Mouse (Mus musculus) adrenal gland, postnatal 36 days (tissue): ENCODE data around the gene Adcy9. TPM values are rescaled to one million over a fixed set of nuclear protein-coding genes. Genes with fewer than 3 reads are reported as not detected.

Experiments used
- DNase-seq, 2 experiments: peaks; one replicate each; pipeline ENCODE4 v3.0.0; 2021; ENCODE audit warnings: mixed read lengths in 1 of 2
- total RNA-seq, 2 experiments: library from RNA; stranded (reverse); gene quantifications; 2 replicates each; pipeline ENCODE4 v1.2.3; 2021

Gene Adcy9
- total RNA-seq, 2 experiments from 2014 or later = 55.5 to 76.6 TPM

DNA sequence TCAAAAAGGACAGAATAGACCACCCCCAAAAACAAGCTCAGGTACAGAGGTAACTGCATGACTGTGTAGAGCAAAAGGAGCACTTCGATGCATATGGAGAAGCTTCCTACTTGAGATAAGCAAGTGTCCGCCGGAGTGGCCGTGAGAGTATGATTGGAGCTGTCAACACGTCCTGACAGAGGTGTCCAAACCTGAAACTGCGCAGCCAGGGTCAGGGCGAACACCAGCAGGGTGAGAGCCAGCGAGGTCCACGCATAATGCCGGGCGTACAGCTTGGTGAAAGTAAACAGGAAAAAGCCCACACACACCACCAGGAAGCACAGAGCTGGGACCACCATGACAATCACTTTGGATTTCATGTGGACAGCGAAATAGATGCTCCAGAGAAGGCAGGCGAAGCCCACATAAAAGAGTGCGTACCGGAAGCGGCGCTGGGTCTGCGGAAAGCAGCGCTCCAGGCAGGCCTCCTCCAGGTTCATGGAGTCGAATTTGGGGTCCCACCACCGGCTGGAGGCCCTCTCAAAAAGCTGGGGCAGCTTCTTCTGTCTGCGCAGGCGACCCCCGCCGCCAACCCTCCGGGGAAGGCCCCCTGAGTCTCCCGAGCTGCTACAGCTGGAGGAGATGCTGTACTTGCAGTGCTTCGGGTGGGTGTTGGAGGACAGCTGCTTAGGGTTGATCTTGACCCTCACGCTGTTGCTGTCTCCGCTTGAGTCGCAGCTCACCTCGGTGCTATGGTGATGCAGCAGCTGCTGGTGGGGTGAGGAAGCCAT is 1.3 kb downstream of the Adcy9 start:
- DNase-seq = no peak

DNA sequence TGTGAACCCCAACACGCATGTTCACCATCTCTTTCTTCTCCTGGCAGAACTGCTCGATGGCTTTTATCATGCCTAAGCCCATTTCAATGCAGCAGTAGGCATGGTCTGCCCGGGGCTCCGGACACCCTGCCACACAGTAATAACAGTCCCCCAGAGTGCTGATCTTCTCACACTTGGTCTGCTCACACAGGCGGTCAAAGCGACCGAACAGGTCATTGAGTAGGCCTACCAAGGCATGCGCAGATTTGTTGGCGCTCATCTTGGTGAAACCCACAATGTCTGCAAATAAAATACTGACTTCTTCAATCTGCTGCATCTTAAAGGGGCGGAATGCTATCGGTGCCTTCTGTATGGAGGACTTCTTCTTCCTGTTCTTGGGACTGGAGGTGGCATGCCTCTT is 2.2 kb downstream of the Adcy9 start:
- no peak for DNase-seq

DNA sequence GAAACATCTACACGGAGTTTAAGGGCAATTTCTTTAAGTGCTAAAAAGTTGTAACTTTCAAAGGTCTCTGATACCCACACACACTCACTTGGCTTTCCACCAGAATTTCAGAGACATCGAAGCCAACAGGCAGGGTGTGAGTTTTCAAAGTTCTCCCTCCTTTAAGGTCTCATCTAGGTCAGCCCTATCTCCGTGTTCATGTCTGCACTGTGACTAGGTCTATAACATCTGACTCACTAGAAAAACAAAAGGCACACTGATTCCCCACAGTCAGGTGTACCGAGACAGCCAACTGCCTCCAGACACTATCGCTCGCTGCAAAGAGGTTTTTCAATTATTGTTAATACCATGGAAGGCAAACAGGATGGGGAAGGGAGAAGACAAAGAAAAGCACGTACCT is 2.8 kb downstream of the Adcy9 start:
- no peak for DNase-seq

DNA sequence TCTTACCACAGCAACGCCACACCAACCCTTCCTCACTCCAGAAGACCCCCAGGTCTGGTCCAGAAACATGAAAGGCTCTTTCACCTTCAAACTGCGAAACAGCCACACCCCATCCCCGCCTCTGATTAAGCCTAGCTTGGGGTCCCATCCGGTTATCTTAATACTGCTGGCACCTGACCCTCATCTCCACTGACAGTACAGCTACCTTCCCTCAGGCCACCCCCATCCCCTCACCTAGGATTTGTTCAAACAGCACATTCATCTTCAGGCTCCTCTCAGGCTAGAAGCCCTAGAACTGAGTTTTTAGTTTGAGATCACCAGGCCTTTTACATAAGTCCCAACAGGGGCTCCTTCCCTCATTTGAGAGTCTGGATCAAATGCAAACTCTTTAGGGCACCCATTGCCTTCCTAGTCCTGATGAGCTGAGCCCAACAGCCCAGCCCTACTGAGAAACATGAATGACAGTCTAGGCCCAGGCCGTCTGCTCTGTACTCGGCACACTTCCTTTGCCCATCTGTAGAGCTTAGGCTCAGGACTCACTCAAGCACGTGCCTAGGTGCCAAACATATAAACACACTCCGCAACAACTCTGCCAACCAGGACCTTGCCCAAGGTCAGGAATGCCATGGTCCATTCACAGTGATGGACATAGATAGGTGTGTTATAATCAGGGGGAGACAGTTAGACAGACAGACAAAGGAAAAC is 5.3 kb downstream of the Adcy9 start:
- no peak for DNase-seq

DNA sequence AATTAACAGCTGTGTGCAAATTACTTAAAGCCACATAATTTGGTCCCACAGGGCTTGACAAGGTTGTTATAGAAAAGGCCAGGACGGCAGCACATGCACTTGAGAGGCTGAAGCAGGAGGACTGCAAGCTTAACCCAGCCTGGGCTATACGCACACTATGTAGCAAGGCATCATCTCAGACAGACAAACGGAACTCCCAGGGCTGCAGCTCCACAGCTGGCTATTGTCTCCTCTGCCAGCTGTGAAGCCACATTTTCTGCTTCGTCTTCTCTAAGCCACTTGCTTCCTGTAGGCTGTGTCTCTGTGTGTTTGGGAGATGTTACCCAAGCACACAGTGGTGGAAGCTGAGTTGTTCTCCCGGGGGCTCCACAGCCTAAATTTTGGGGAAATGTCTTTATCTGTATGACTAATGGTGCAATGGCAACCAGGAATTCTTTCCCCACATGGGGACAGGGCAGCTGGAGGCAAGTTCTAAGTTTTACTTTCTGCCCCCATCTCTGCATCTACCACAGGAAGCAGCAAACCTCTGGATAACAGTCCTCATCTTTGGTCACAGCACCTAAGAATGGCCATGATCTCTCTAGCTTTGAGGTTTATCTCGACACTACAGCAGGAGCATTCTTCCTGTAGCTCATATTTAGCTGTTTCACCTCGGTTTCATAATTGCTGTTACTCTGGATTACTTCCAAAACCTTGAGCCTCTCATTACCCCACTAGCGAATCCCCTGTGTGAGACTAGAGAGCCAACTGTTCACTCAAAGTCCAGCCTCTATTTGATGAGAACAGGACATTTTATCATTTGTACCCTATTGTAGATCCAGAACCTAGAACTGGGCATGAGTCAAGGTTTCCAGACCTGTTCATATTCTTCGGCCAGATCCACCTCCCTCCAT is 6.1 kb downstream of the Adcy9 start:
- no peak for DNase-seq

DNA sequence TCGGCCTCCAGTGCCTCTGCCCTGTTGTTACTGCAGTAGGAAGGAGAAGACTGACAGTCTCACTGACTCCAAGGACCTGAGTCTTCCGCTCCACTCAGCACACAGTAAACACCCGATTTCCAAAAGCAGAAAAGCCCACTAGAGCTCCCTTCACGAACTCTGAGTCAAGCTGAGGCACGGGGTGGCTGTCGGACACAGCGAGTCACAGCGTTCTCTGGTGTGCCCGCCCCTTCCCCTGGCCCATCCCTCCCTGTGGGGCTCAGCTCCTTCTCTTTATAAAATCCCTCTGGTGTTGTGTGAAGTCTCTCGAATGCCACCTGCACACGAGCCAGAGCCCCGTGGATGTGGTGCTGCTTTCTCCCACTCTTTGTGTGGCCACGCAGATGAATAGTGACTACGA is 7.0 kb downstream of the Adcy9 start:
- DNase-seq = peak; percentile 46 to 61

DNA sequence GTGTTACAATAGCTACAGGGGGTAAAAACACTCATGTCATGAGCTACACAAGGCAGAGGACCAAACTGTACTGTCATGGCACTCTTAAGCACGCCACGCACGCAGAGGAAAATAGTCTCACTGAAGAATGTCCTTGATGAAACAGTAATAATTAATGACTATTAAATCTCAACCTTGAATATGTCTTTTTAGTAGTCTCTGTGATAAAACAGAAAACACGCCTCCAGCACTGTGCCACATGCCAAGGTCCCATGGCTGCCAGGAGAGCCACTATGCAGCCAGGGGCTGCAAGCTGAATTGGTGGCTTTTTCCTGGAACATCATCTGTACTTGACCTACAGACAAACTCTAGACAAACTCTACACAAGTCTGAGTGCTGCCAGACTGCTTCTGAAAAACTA is 8.0 kb downstream of the Adcy9 start:
- DNase-seq = peak; percentile 71 to 78

DNA sequence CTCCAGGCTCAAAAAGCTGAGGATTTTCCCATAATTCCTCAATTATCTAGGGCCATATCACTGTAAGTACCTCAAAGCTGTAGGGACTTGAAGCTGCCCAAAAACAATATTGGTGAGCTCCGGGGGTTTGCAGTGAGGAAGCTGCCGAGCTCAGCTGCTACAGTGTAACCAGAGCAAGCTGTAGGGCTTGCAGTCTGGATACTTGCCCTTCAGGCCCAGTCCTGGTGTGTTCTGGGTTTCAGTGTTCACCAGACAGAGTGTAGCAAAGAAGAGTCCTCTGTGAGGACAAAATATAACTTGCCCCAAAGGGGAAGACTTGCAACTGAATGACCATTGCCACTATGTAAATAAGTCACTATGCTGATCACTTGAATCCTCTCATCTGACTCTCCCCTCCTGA is 9.0 kb downstream of the Adcy9 start:
- no peak for DNase-seq

DNA sequence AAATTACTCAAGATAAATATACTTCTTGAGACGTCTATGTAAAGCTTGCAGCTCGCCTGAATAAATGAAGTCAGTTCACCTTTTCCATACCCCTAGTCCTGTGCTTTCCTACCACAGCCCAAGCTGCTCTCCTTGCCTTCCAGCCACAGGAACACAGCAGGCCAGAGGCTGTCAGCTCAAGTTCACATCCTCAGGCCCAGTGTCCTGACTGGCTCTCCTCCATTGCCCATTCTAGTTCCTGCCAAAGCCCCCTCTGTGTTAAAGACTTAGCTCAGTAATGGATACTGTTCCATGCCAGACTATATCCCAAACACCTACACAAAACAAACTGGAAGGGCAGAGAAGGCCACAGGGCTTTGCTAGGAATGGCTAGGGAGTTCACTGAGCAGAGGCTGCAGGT is 12.8 kb downstream of the Adcy9 start:
- DNase-seq = no peak

DNA sequence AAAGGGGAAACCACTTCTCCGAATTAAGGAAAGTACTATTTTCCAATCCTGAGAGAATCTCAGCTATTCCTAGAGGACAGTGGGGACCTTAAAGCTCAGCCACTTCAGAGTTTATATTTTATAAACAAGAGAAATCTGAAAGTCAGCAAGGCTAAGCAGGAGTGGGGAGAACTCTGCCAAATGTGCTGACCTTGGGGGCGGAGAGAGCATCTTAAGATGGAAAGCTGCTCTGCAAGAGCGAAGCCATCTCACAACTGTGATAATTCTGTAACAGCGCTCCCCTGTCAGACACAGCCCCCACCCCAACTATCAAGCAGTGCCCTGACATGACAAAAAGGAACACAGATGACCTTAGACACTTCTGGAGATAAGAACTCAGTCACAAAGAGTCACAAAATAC is 13.6 kb downstream of the Adcy9 start:
- peak; percentile 48 to 54 for DNase-seq

DNA sequence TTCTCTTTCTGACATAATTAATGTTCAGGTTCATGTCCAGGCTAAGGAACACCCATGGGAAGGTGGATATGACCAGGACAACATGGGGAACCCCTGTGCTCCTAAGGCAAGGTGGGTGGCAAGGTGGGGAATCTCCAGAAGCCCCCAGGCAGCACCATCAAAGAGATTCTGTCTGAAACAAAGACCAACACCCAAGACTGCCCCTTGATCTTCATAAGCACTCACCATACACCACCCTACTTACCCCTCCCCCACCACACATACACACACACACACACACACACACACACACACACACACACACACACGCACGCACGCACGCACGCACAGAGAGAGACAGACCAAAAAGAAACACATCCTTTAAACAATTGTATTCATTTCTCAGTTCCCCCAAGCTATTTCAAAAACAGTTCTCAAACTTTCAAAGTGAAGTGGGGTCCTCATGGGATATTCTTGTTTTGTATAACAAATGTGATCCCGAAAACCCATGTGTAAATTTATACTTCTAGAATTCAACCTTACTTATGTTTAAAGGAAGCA is 14.2 kb downstream of the Adcy9 start:
- no peak for DNase-seq

DNA sequence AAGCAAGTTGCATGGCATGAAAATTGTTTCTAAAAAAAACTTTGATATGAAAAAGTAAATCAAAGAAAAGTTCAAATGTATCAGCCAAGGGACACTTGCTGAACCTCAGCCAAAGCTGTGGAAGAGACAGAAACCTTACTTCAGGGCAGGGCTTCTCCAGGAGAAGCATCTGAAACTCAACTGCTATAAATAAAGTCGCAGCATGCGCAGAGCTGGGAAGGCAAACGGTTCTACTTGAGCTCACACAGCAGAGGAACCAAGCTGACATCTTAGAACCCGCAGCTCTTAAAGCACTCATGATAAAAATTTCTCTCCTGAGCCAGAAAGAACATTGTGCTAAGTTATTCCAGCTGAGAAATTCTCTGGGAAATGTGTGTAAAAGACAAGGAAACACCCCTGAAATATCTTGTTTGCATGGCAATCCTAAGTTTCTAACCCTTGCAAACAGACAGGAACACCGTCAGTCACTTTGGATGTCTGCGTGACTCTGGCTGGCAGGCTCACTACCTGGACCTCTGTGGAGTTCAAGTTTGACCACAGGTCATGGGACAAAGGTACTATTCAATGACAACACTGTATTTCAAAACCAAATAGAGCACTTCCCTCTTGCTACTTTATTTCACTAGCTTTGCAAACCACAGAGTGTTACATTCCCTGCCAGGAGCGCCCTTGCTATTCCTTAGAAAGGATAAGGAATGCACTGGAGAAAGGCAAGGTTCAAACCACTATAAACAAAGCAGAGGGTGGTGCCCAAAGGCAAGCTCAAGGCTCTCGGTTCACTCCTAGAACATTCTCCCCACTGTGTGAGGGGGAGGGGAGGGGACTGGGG is 15.2 kb downstream of the Adcy9 start:
- DNase-seq = peak; percentile 36 to 56

DNA sequence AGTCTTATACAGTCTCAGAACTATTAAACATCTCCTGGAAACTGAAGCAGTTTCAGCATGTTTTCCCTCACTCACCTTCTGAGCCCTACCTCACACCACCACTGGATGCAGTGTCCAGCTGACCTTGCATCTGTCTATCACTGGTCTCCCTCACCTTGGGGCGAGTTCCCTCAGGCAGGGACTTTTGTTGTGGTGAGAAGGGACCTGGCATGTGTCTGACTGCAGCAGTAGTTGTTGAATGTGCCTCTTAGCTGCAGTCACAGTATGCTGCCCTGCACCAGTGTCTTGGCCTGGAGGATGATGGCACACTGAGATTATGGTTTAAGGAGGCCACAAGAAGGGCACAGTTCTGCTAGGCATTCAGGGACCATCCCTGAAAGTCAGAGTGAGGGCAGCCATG is 19.2 kb downstream of the Adcy9 start:
- DNase-seq = no peak

DNA sequence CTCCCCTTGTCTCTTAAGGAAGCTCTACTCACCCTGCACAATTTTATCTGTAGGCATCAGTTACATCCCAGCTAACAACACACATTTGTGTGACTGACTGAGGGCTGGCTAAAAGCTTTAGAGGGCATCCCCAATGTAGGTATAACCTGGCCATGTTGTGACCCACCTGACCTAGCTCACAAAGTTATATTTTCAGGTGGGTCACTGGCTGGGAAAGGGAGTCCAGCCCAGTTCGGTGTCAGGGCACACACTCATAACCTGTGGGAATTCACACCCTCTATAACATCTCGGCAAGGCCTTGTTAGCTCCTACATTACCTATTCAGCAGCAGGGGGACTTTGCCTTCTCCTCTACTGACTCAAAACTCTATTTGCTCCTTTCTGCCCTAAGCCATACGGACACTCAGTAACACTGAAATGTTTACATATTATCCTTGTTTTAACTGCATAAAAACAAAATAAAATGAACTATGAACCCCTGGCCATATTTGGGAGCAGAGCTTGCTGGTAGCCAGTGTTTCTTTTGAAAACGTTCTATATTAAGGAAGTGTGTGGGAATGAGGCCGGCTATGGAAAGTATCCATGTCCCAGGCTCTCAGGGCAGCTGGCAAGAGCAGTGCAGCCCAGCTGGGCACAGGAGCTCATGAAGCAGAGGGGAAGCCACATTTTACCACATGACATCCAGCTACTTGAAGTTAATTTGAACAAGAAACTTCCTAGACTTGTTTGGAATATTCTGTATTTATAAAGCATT is 20.7 kb downstream of the Adcy9 start:
- DNase-seq = no peak

DNA sequence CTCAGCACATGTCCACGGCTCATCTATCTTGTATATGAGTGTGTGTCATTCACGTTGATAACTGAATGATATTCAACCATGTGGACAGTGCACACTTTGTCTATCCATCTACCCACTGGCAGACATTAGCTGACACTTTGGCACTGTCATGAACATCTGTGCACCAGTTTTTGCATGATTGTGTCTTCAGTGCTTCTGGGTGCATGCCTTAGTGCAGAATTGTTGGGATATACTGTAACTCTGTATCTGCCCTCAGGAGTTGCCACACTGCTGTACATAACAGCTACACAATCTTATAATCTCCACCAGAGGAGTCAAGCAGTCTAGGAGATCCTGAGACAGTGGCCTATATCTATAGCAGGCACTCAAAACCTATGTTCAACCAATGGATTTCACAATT is 21.5 kb downstream of the Adcy9 start:
- no peak for DNase-seq

DNA sequence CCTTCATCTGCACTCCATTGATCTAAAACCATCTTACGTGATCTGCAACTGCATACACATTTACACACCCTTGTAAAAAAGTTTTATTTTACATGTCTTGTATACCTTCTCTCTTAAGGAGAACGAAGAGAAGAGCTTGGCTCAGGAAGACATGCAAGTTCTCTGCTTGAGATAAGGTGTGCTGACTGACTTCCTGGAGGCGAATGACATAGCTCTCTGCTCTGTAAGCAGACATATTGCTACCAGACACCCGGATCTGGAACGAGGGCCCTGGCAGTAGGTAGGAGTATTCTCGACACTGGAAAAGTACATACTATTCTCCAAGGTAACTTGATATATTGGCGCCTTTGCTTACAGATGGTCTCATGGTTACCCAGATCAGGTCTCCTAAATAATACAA is 22.7 kb downstream of the Adcy9 start:
- no peak for DNase-seq

DNA sequence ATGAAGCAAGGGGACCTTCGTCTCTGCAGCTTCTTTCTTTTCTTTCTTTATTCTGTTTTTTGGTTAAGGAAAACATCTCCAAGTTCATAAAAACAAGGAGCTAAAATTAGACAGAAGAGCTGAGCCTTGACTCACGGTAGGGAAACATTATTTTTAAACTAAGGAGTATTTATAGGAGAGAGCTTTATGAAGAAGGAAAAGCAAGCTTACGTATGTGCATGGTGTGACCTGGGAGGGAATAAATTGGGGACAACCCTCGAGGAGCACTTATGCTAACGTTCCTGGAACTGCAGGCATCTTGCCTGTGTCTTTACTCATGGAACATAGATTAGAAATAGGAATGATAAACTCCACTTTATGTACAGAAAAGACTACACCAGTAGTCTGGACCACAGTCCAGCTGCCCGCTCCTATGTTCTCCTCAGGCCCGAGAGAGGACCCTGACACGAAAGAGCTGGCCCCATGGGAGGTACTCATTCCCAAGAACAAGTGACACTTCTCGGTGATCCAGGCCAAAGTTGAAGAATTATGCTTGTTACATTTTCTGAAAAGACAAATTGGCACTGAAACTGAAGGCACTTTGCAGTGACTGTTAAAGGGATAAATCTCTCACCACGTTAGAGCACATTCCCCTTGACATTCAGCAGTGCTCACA is 24.5 kb downstream of the Adcy9 start:
- DNase-seq = no peak

DNA sequence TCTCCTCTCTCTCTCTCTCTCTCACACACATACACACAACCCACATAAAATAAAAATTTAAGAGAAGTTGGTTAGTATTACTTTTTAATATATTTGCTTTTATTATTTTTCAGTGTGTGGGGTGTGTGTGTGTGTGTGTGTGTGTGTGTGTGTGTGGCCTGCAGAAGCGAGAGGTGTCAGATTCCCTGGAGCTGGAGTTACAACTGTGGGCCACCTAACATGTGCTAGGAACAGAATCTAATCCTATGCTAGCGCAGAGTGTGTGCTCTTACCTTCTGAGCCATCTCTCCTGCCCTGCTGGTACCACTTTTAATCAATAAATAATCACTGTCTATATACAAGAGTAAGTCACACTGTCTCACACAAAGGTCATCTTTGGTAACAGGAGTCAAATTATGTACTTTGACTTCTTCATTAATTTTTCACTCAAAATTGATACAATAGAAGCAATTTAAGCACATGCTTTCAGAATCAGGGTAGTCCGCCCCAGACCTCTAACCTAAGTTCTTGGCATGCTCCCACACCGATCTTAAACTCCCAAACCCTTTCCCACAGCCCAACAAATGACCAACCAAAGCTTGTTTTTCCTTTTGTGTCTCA is 25.2 kb downstream of the Adcy9 start:
- no peak for DNase-seq

DNA sequence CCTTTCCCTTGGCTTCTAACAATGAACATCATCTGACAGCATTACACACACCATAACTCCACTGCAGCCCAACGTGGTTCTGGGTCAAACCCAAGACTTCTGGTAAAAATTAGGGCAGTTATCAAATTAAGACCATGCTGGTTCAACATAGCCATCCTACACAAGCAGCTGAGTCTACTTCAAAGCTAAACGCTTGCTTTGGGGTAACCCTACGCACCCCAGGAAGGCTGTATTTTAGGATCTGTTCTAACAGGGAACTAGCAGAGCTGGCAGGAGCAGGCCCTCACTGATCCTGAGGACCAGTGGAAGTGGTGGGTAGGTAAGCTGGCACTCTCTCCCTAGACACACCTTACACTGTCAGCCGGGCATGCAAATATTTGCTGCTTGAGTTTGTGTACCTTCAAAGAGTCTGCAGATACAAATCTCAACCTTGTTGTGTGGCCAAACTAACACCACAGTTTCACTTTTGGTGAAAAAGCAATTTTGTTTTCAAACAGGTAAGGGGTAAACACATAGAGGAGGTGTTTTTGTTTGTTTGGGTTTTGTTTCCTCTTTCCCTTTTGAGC is 36.7 kb downstream of the Adcy9 start:
- DNase-seq = no peak

DNA sequence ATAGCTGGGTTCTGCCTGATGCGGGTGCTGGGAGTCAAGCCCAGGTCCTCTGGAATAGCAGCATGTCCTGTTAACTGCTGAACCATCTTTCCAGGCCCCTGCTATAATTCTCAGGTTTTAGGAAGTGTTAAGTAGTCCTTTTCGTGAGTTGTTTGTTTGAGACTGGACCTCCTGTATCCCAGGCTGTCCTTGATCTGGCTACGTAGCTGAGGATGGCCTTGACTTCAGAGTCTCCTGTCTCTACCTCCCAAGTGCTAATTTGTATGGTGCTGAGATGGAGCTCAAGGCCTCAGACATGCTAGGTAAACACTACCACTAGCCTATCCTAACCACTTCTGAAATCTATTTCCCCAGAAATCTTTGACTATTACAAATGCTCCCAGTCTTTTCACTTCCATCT is 37.9 kb downstream of the Adcy9 start:
- no peak for DNase-seq
